Mouse (Mus musculus): Measurements from ENCODE around the gene Acer1. TPM values are rescaled to one million over a fixed set of nuclear protein-coding genes. Genes with fewer than 3 reads are reported as not detected.

Gene Acer1
- polyA plus RNA-seq, 1 experiment from 2014 or later = not detected

GRCm38 (mm10) chr17:57001228-57001627, 19.3 kb upstream of the Acer1 start:
- Histone ChIP-seq H3K4me3 (no peak overlapping the region), H3K36me3 (peaks cover 69% of the 10 kb centered on the region), H3K4me2 (no peak overlapping the region), H3K9me3 (replicated peaks) (no peaks in the 10 kb centered on the region), H3K9ac (no peak overlapping the region), H3K27me3 (replicated peaks) (no peaks in the 10 kb centered on the region), H3K4me1 (peaks cover 65% of the 10 kb centered on the region), H3K27ac (no peak overlapping the region)
- ATAC-seq = no peak
- 47% methylated on average over 8 of the region's 8 CpGs for WGBS (ENCODE audit: insufficient replicate concordance)

- H3K9me3 ChIP-seq (replicated peaks) = no peaks in the 10 kb centered on the region
- H3K27me3 ChIP-seq (replicated peaks) = no peaks in the 10 kb centered on the region
- H3K36me3 ChIP-seq = peaks cover 69% of the 10 kb centered on the region
- H3K4me1 ChIP-seq = peaks cover 60% of the 10 kb centered on the region
- H3K9ac ChIP-seq = no peak within 1 kb of the TSS
- no peak within 1 kb of the TSS for H3K27ac ChIP-seq
- 84% methylated on average over 9 of the region's 9 CpGs for WGBS (ENCODE audit: insufficient replicate concordance)
- ATAC-seq = no peak
- no peak within 1 kb of the TSS for H3K4me3 ChIP-seq
- no peak within 1 kb of the TSS for H3K4me2 ChIP-seq
Measured at GRCm38 (mm10) chr17:56999968-57000609, 18.2 kb upstream of the Acer1 start, which contains the start of gene Pspn. TSS of gene Pspn (minus strand) at chr17:57000018.

GRCm38 (mm10) chr17:56999414-56999813, 17.5 kb upstream of the Acer1 start:
- Histone ChIP-seq H3K36me3 (peaks cover 69% of the 10 kb centered on the region), H3K9ac (no peak overlapping the region), H3K27ac (no peak overlapping the region), H3K4me1 (peaks cover 53% of the 10 kb centered on the region), H3K9me3 (replicated peaks) (no peaks in the 10 kb centered on the region), H3K4me2 (no peak overlapping the region), H3K4me3 (no peak overlapping the region), H3K27me3 (replicated peaks) (no peaks in the 10 kb centered on the region)
- 85% methylated on average over 9 of the region's 9 CpGs for WGBS (ENCODE audit: insufficient replicate concordance)
- ATAC-seq = no peak

DNA sequence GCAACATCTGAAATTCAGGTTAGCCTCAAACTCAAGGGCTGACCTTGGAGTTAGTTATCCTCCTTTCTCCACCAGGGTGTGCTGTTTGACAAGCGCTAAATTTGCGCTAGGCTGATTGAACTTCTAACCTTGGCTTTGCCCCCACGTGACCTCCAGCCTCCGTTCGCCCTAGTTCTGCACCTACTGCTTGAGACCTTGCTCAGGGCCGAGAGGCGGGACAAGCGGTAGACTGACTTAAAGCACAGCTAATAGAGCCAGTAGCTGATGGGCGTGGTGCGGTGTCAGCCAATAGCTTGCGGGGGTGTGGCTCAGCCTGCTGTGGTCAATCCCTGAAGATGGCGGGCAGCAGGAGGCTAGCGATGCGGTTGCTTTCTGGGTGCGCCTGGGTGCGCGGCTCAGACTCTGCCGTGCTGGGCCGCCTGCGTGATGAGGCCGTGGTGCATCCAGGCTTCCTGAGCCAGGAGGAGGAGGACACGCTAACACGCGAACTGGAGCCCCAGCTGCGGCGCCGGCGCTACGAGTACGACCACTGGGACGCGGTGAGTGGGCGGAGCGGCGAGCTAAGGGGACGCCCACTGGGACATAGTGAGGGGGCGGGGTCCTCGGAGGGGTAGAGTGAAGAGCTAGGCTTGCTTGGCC, 15.2 kb upstream of the Acer1 start, which contains the start of gene Alkbh7:
TSS of gene Alkbh7 (plus strand) at position 311 of the 639 bp plus-strand sequence.
- no peaks in the 10 kb centered on the region for H3K9me3 ChIP-seq (replicated peaks)
- peak; percentile 99 for ATAC-seq
- peak within 1 kb of the TSS; percentile 80 for H3K4me3 ChIP-seq
- peaks cover 69% of the 10 kb centered on the region for H3K36me3 ChIP-seq
- peaks cover 33% of the 10 kb centered on the region for H3K4me1 ChIP-seq
- H3K27ac ChIP-seq = peak within 1 kb of the TSS; percentile 69
- H3K9ac ChIP-seq = peak within 1 kb of the TSS; percentile 74
- H3K4me2 ChIP-seq = peak within 1 kb of the TSS; percentile 81
- under 1% methylated on average over 38 of the region's 38 CpGs for WGBS (ENCODE audit: insufficient replicate concordance)
- no peaks in the 10 kb centered on the region for H3K27me3 ChIP-seq (replicated peaks)

GRCm38 (mm10) chr17:56996506-56996905, 14.6 kb upstream of the Acer1 start:
- Histone ChIP-seq H3K36me3 (peaks cover 73% of the 10 kb centered on the region), H3K9ac (peak overlapping the region; percentile 52), H3K9me3 (replicated peaks) (no peaks in the 10 kb centered on the region), H3K4me3 (peak overlapping the region; percentile 80), H3K4me2 (peak overlapping the region; percentile 81), H3K27me3 (replicated peaks) (no peaks in the 10 kb centered on the region), H3K4me1 (peaks cover 33% of the 10 kb centered on the region), H3K27ac (no peak overlapping the region)
- ATAC-seq = no peak
- 71% methylated on average over 2 of the region's 2 CpGs for WGBS (ENCODE audit: insufficient replicate concordance)

GRCm38 (mm10) chr17:56995046-56995445, 13.1 kb upstream of the Acer1 start:
- H3K4me1 ChIP-seq = peaks cover 36% of the 10 kb centered on the region
- WGBS (ENCODE audit: insufficient replicate concordance) = 81% methylated on average over 8 of the region's 8 CpGs
- H3K27me3 ChIP-seq (replicated peaks) = no peaks in the 10 kb centered on the region
- H3K4me3 ChIP-seq = no peak overlapping the region
- no peaks in the 10 kb centered on the region for H3K9me3 ChIP-seq (replicated peaks)
- no peak for ATAC-seq
- H3K36me3 ChIP-seq = peaks cover 68% of the 10 kb centered on the region
- H3K27ac ChIP-seq = no peak overlapping the region
- H3K9ac ChIP-seq = no peak overlapping the region
- no peak overlapping the region for H3K4me2 ChIP-seq

GRCm38 (mm10) chr17:56990966-56991365, 9.0 kb upstream of the Acer1 start:
- H3K27me3 ChIP-seq (replicated peaks) = no peaks in the 10 kb centered on the region
- H3K9me3 ChIP-seq (replicated peaks) = no peaks in the 10 kb centered on the region
- peaks cover 18% of the 10 kb centered on the region for H3K4me1 ChIP-seq
- 0 out of 2 replicates have a peak overlapping the region, but pooled peaks have one; percentile 38 for H3K27ac ChIP-seq
- H3K36me3 ChIP-seq = peaks cover 44% of the 10 kb centered on the region
- peak overlapping the region; percentile 87 for H3K4me3 ChIP-seq
- WGBS (ENCODE audit: insufficient replicate concordance) = 49% methylated on average over 2 of the region's 2 CpGs
- peak overlapping the region; percentile 88 for H3K4me2 ChIP-seq
- no peak for ATAC-seq
- H3K9ac ChIP-seq = peak overlapping the region; percentile 88

DNA sequence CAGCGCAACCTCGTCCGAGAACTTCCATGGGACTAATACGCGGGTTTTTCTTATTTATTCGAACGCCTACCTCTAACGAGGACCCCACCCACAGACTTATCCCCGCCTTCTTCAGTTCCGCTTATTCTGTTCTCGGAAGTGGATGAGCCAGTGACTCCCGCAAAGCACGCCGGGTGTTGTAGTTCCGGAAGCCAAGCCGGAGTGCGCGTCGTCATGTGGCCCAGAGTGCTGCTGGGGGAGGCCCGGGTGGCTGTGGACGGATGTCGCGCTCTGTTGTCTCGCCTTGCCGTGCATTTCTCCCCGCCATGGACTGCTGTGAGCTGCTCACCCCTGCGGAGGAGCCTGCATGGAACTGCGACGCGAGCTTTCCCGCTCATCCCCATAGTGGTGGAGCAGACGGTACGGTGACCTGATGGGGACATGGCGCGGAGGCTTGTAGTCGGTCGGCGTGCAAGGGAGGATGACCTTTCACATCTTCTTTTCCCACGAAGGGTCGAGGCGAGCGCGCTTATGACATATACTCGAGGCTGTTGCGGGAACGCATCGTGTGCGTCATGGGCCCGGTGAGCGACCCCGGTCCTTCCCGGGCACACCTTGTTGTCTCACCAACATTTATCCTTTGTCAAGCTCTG, 8.3 kb upstream of the Acer1 start, which contains the start of gene Clpp:
TSS of gene Clpp (plus strand) at position 191 of the 632 bp plus-strand sequence.
- H3K27ac ChIP-seq = peak within 1 kb of the TSS; percentile 78
- no peaks in the 10 kb centered on the region for H3K27me3 ChIP-seq (replicated peaks)
- H3K4me3 ChIP-seq = peak within 1 kb of the TSS; percentile 87
- under 1% methylated on average over 51 of the region's 52 CpGs for WGBS (ENCODE audit: insufficient replicate concordance)
- peak within 1 kb of the TSS; percentile 88 for H3K4me2 ChIP-seq
- ATAC-seq = peak; percentile 95
- H3K36me3 ChIP-seq = peaks cover 37% of the 10 kb centered on the region
- H3K9ac ChIP-seq = peak within 1 kb of the TSS; percentile 88
- no peaks in the 10 kb centered on the region for H3K9me3 ChIP-seq (replicated peaks)
- H3K4me1 ChIP-seq = peaks cover 18% of the 10 kb centered on the region

GRCm38 (mm10) chr17:56989467-56990114, 7.7 kb upstream of the Acer1 start:
- peak overlapping the region; percentile 78 for H3K27ac ChIP-seq
- ATAC-seq = peak; percentile 87
- 3% methylated on average over 25 of the region's 25 CpGs for WGBS (ENCODE audit: insufficient replicate concordance)
- no peaks in the 10 kb centered on the region for H3K27me3 ChIP-seq (replicated peaks)
- H3K36me3 ChIP-seq = peaks cover 31% of the 10 kb centered on the region
- peaks cover 18% of the 10 kb centered on the region for H3K4me1 ChIP-seq
- H3K9ac ChIP-seq = peak overlapping the region; percentile 88
- peak overlapping the region; percentile 88 for H3K4me2 ChIP-seq
- H3K4me3 ChIP-seq = peak overlapping the region; percentile 87
- no peaks in the 10 kb centered on the region for H3K9me3 ChIP-seq (replicated peaks)

DNA sequence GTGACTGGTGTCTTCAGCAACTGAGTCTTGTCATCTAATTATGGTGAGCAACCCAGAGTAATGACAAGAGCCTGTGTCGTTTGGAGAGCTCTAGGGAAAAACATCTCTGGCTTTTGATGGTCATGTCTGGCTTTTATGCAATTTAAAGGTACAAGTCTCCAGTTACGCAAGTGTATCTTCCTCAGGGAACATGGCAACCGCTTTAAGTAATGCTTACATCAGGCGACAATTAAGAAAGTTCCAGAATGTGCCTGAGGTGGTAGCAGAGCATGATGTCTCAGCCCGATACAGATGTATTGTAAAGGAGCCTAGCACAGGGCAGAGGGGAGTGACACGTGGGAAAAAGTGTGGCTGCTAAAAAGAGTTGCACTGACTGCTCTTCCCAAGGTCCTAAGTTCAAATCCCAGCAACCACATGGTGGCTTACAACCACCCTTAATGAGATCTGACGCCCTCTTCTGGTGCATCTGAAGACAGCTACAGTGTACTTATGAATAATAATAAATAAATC, 7.0 kb upstream of the Acer1 start:
- Histone ChIP-seq H3K36me3 (peaks cover 25% of the 10 kb centered on the region), H3K4me2 (peak overlapping the region; percentile 88), H3K9me3 (replicated peaks) (no peaks in the 10 kb centered on the region), H3K4me1 (peaks cover 18% of the 10 kb centered on the region), H3K27ac (no peak overlapping the region), H3K9ac (peak overlapping the region; percentile 88; the same call in 1 of the 2 replicates), H3K27me3 (replicated peaks) (no peaks in the 10 kb centered on the region), H3K4me3 (peak overlapping the region; percentile 87)
- no peak for ATAC-seq
- WGBS (ENCODE audit: insufficient replicate concordance) = 67% methylated on average over 7 of the region's 7 CpGs

DNA sequence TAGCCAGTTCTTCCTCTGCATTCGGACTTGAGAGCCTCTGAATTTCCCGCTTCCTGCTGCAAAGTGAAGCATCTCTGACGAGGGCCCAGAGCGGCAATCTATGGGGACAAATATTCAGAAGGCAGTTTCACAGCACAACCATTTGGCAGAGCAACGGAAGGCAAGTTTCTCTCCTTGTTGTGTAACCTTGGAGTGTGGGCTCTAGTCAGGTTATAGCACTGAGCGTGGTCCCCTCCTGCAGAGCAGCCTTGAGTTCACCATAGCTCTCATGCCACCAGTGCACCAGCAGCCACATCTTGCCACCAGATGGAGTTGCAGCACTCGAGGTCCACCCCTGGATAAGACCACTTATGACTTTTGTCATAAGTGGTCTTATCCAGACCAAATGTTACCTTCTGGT, 6.5 kb upstream of the Acer1 start:
- Histone ChIP-seq H3K4me3 (no peak overlapping the region), H3K9ac (no peak overlapping the region), H3K36me3 (peaks cover 19% of the 10 kb centered on the region), H3K27me3 (replicated peaks) (no peaks in the 10 kb centered on the region), H3K9me3 (replicated peaks) (no peaks in the 10 kb centered on the region), H3K4me1 (peaks cover 18% of the 10 kb centered on the region), H3K27ac (no peak overlapping the region), H3K4me2 (no peak overlapping the region)
- ATAC-seq = no peak
- WGBS (ENCODE audit: insufficient replicate concordance) = 73% methylated on average over 7 of the region's 7 CpGs
